Mouse (Mus musculus) limb, embryonic 14.5 days (tissue): ENCODE results near the gene Retn. TPM values are rescaled to one million over a fixed set of nuclear protein-coding genes. Genes with fewer than 3 reads are reported as not detected.

Source experiments
- ATAC-seq: fragments of 200-750 bp; cut with Nextera tagmentation; 2 replicates; pipeline ENCODE4 v1.8.0; 2017; ENCODE audit warnings: low read depth, moderate number of reproducible peaks, moderate TSS enrichment; ENCODE audit not compliant: low FRiP score
- DNase-seq: peaks from one replicate; pipeline ENCODE4 v3.0.0-alpha.2; 2015; ENCODE audit warnings: low spot score
- H3K27ac ChIP-seq: fragments of 300-500 bp; sonication (generic); replicated peaks from 2 replicates; pipeline ENCODE4 v1.5.1; 2014; ENCODE audit warnings: low read depth, mild to moderate bottlenecking, low read length, moderate library complexity, mixed read lengths
- H3K27me3 ChIP-seq: fragments of 300-500 bp; sonication (generic); 2 replicates; pipeline ENCODE4 v1.6.1; 2014; ENCODE audit warnings: low read length, mixed read lengths; ENCODE audit not compliant: control insufficient read depth, insufficient read depth
- H3K36me3 ChIP-seq: fragments of 300-500 bp; sonication (generic); 2 replicates; pipeline ENCODE4 v1.6.1; 2014; ENCODE audit warnings: mild to moderate bottlenecking, low read length, moderate library complexity, mixed read lengths; ENCODE audit not compliant: control insufficient read depth, insufficient read depth
- H3K4me1 ChIP-seq: fragments of 300-500 bp; sonication (generic); 2 replicates; pipeline ENCODE4 v1.6.1; 2014; ENCODE audit warnings: antibody characterized with exemption, low read length, mixed read lengths; ENCODE audit not compliant: control insufficient read depth, insufficient read depth
- H3K4me2 ChIP-seq: fragments of 300-500 bp; sonication (generic); replicated peaks from 2 replicates; pipeline ENCODE4 v1.6.1; 2014; ENCODE audit warnings: low read depth, mild to moderate bottlenecking, low read length, moderate library complexity; ENCODE audit not compliant: severe bottlenecking
- H3K4me3 ChIP-seq: fragments of 300-500 bp; sonication (generic); replicated peaks from 2 replicates; pipeline ENCODE4 v1.5.1; 2014; ENCODE audit warnings: low read length
- H3K9ac ChIP-seq: fragments of 300-500 bp; sonication (generic); 2 replicates; pipeline ENCODE4 v1.6.1; 2014; ENCODE audit warnings: mild to moderate bottlenecking, low read depth, low read length, moderate library complexity; ENCODE audit not compliant: severe bottlenecking
- H3K9me3 ChIP-seq: fragments of 300-500 bp; sonication (generic); 2 replicates; pipeline ENCODE4 v1.6.1; 2016; ENCODE audit warnings: low read length; ENCODE audit not compliant: control insufficient read depth
- POLR2A ChIP-seq: fragments of 200-500 bp; IDR thresholded peaks from 2 replicates; pipeline ENCODE4 v1.8.0; 2012; ENCODE audit warnings: inconsistent platforms, mild to moderate bottlenecking, moderate library complexity, borderline replicate concordance; ENCODE audit not compliant: insufficient read depth, insufficient read length; ENCODE audit errors: extremely low read depth
- WGBS: fragments of 180-500 bp; shearing (Covaris S2); extraction: QIAGEN DNeasy Blood & Tissue Kit; methylation state at CpG from one replicate; pipeline ENCODE4 v1.1.7; 2014; 5-methylcytosine and 5-hydroxymethylcytosine counted together
- polyA plus RNA-seq, 2 experiments: library from polyadenylated mRNA; depleted of rRNA in 1 of 2; stranded (reverse) in 1 of 2; unstranded in 1 of 2; fragments of >200 nt; fragmentation: Nextera tagmentation in 1 of 2; extraction: Ambion mirVana in 1 of 2; gene quantifications; 2 replicates each; pipeline versions ENCODE4 v1.2.1 to v1.2.3; 2012 to 2014

Gene Retn
- polyA plus RNA-seq, 2 experiments = 0.08 TPM; not detected in 1

- H3K4me2 ChIP-seq = no peak overlapping the region
- H3K4me1 ChIP-seq = no peaks in the 10 kb centered on the region
- no peak overlapping the region for H3K27ac ChIP-seq
- ATAC-seq (no peak), DNase-seq (no peak)
- no peak overlapping the region for H3K9ac ChIP-seq
- H3K36me3 ChIP-seq = no peaks in the 10 kb centered on the region
- TF ChIP-seq POLR2A = no peak
- no peak overlapping the region for H3K4me3 ChIP-seq
- H3K27me3 ChIP-seq = no peaks in the 10 kb centered on the region
- H3K9me3 ChIP-seq = no peaks in the 10 kb centered on the region
- 71% methylated on average over 2 of the region's 2 CpGs for WGBS
These were observed 7.3 kb upstream of the Retn start for GRCm38 (mm10) chr8:3648268-3648667.

GRCm38 (mm10) chr8:3648990-3649389 is 6.6 kb upstream of the Retn start:
- Histone ChIP-seq H3K36me3 (no peaks in the 10 kb centered on the region), H3K27me3 (no peaks in the 10 kb centered on the region), H3K4me2 (no peak overlapping the region), H3K9ac (no peak overlapping the region), H3K4me1 (no peaks in the 10 kb centered on the region), H3K4me3 (no peak overlapping the region), H3K27ac (no peak overlapping the region), H3K9me3 (no peaks in the 10 kb centered on the region)
- WGBS = 48% methylated on average over 1 of the region's 1 CpGs
- ATAC-seq (no peak), DNase-seq (no peak)
- TF ChIP-seq POLR2A = no peak

GRCm38 (mm10) chr8:3652845-3653244 is 2.7 kb upstream of the Retn start:
- 68% methylated on average over 3 of the region's 3 CpGs for WGBS

GRCm38 (mm10) chr8:3654726-3655508 is 653 bp upstream of the Retn start:
- Histone ChIP-seq H3K4me3 (no peak overlapping the region), H3K27ac (no peak overlapping the region), H3K27me3 (no peaks in the 10 kb centered on the region), H3K4me1 (no peaks in the 10 kb centered on the region), H3K4me2 (no peak overlapping the region), H3K9me3 (no peaks in the 10 kb centered on the region), H3K9ac (no peak overlapping the region), H3K36me3 (no peaks in the 10 kb centered on the region)
- no peak for DNase-seq
- TF ChIP-seq POLR2A = no peak
- ATAC-seq = no peak
- 69% methylated on average over 11 of the region's 11 CpGs for WGBS

More at GRCm38 (mm10) chr8:3652845-3653244, 2.7 kb upstream of the Retn start:
- Histone ChIP-seq H3K27ac (no peak overlapping the region), H3K4me1 (no peaks in the 10 kb centered on the region), H3K36me3 (no peaks in the 10 kb centered on the region), H3K9me3 (no peaks in the 10 kb centered on the region), H3K4me3 (no peak overlapping the region), H3K4me2 (no peak overlapping the region), H3K27me3 (no peaks in the 10 kb centered on the region), H3K9ac (no peak overlapping the region)
- no peak for TF ChIP-seq POLR2A
- DNase-seq (no peak), ATAC-seq (no peak)

GRCm38 (mm10) chr8:3656725-3657381 is 1.3 kb downstream of the Retn start:
- no peak for DNase-seq
- WGBS = 26% methylated on average over 7 of the region's 7 CpGs
- Histone ChIP-seq H3K36me3 (no peaks in the 10 kb centered on the region), H3K9ac (no peak overlapping the region), H3K4me1 (no peaks in the 10 kb centered on the region), H3K27me3 (no peaks in the 10 kb centered on the region), H3K4me3 (no peak overlapping the region), H3K4me2 (no peak overlapping the region), H3K27ac (no peak overlapping the region), H3K9me3 (no peaks in the 10 kb centered on the region)
- TF ChIP-seq POLR2A = no peak
- ATAC-seq = no peak; the same call in 1 of the 2 replicates
